Mouse (Mus musculus) C2C12 (cell line): ENCODE results near the gene Adcy9. TPM values are rescaled to one million over a fixed set of nuclear protein-coding genes. Genes with fewer than 3 reads are reported as not detected.

Experiments used
- H3K27me3 ChIP-seq: one replicate; pipeline ENCODE4 v1.6.1; 2011; ENCODE audit not compliant: control insufficient read depth, insufficient read depth, insufficient read length
- H3K36me3 ChIP-seq: one replicate; pipeline ENCODE4 v1.6.1; 2011; ENCODE audit not compliant: control insufficient read depth, insufficient read depth
- H3K4me3 ChIP-seq: one replicate; pipeline ENCODE4 v1.5.1; 2011; ENCODE audit warnings: mild to moderate bottlenecking, control low read depth; ENCODE audit not compliant: poor library complexity, insufficient read depth, severe bottlenecking
- H3K79me2 ChIP-seq: one replicate; pipeline ENCODE4 v1.6.1; 2011; ENCODE audit not compliant: control insufficient read depth, insufficient read depth
- H3K79me3 ChIP-seq: one replicate; pipeline ENCODE4 v1.6.1; 2011; ENCODE audit warnings: low read depth, control low read depth
- H3ac ChIP-seq: one replicate; pipeline ENCODE3; 2011; ENCODE audit warnings: low read depth; ENCODE audit not compliant: control insufficient read depth, insufficient read length
- CEBPB ChIP-seq: IDR thresholded peaks from one replicate; pipeline ENCODE4 v1.6.1; 2011; ENCODE audit warnings: low read depth, mild to moderate bottlenecking, control low read depth, moderate library complexity
- CTCF ChIP-seq: IDR thresholded peaks from one replicate; pipeline ENCODE4 v1.5.1; 2011; ENCODE audit not compliant: control insufficient read depth, insufficient read depth, insufficient read length
- FOSL1 ChIP-seq: IDR thresholded peaks from one replicate; pipeline ENCODE4 v1.8.0; 2011; ENCODE audit warnings: mild to moderate bottlenecking, low read length; ENCODE audit not compliant: poor library complexity, insufficient read depth, severe bottlenecking
- MAX ChIP-seq: IDR thresholded peaks from one replicate; pipeline ENCODE4 v1.6.1; 2011; ENCODE audit warnings: mild to moderate bottlenecking, control low read depth
- MYOD1 ChIP-seq: IDR thresholded peaks from one replicate; pipeline ENCODE4 v1.6.1; 2011; ENCODE audit warnings: low read depth; ENCODE audit not compliant: control insufficient read depth, insufficient read length
- MYOG ChIP-seq: IDR thresholded peaks from one replicate; pipeline ENCODE4 v1.6.1; 2011; ENCODE audit not compliant: control insufficient read depth, insufficient read length; ENCODE audit errors: extremely low read depth
- USF1 ChIP-seq: IDR thresholded peaks from one replicate; pipeline ENCODE4 v1.6.1; 2011; ENCODE audit warnings: low read depth, mild to moderate bottlenecking, control low read depth, moderate library complexity
- polyA plus RNA-seq: library from polyadenylated mRNA; unstranded; fragments of >200 nt; fragmentation: generic; extraction: Trizol; gene quantifications from one replicate; pipeline ENCODE4 v1.2.1, GENCODE M21; 2012; ENCODE audit warnings: missing spikeins

The Adcy9 gene
- polyA plus RNA-seq, 1 experiment = 2.2 TPM

DNA sequence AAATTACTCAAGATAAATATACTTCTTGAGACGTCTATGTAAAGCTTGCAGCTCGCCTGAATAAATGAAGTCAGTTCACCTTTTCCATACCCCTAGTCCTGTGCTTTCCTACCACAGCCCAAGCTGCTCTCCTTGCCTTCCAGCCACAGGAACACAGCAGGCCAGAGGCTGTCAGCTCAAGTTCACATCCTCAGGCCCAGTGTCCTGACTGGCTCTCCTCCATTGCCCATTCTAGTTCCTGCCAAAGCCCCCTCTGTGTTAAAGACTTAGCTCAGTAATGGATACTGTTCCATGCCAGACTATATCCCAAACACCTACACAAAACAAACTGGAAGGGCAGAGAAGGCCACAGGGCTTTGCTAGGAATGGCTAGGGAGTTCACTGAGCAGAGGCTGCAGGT is 12.8 kb downstream of the Adcy9 start:
- TF ChIP-seq USF1 (no peak), MYOD1 (no peak), CTCF (no peak), MYOG (no peak), CEBPB (no peak), FOSL1 (no peak), MAX (no peak)
- no peaks in the 10 kb centered on the region for H3K36me3 ChIP-seq

GRCm38 (mm10) chr16:4406706-4407105 is 13.6 kb downstream of the Adcy9 start:
- Histone ChIP-seq H3K79me3 (no peaks in the 10 kb centered on the region), H3ac (no peak overlapping the region), H3K36me3 (no peaks in the 10 kb centered on the region), H3K79me2 (no peaks in the 10 kb centered on the region), H3K4me3 (no peak overlapping the region), H3K27me3 (no peaks in the 10 kb centered on the region)
- TF ChIP-seq MYOG (no peak), MAX (no peak), CTCF (no peak), MYOD1 (no peak), FOSL1 (no peak), USF1 (no peak), CEBPB (no peak)

More for the DNA sequence above, 12.8 kb downstream of the Adcy9 start:
- H3K79me3 ChIP-seq = no peaks in the 10 kb centered on the region
- no peak overlapping the region for H3ac ChIP-seq
- H3K27me3 ChIP-seq = no peaks in the 10 kb centered on the region
- no peaks in the 10 kb centered on the region for H3K79me2 ChIP-seq
- no peak overlapping the region for H3K4me3 ChIP-seq

GRCm38 (mm10) chr16:4406047-4406586 is 14.2 kb downstream of the Adcy9 start:
- H3K4me3 ChIP-seq = no peak overlapping the region
- H3K79me2 ChIP-seq = no peaks in the 10 kb centered on the region
- H3K27me3 ChIP-seq = no peaks in the 10 kb centered on the region
- H3ac ChIP-seq = no peak overlapping the region
- no peaks in the 10 kb centered on the region for H3K79me3 ChIP-seq
- no peak for TF ChIP-seq CEBPB
- TF ChIP-seq CTCF = no peak
- TF ChIP-seq MYOG = no peak
- no peak for TF ChIP-seq MYOD1
- TF ChIP-seq MAX = no peak
- TF ChIP-seq USF1 = no peak
- no peak for TF ChIP-seq FOSL1
- H3K36me3 ChIP-seq = no peaks in the 10 kb centered on the region

- TF ChIP-seq CTCF (no peak), MYOD1 (no peak), FOSL1 (no peak), MAX (no peak), MYOG (no peak), CEBPB (no peak), USF1 (no peak)
- Histone ChIP-seq H3K79me3 (no peaks in the 10 kb centered on the region), H3K79me2 (no peaks in the 10 kb centered on the region)
These were observed 15.2 kb downstream of the Adcy9 start for GRCm38 (mm10) chr16:4404933-4405761.

DNA sequence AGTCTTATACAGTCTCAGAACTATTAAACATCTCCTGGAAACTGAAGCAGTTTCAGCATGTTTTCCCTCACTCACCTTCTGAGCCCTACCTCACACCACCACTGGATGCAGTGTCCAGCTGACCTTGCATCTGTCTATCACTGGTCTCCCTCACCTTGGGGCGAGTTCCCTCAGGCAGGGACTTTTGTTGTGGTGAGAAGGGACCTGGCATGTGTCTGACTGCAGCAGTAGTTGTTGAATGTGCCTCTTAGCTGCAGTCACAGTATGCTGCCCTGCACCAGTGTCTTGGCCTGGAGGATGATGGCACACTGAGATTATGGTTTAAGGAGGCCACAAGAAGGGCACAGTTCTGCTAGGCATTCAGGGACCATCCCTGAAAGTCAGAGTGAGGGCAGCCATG is 19.2 kb downstream of the Adcy9 start:
- no peaks in the 10 kb centered on the region for H3K27me3 ChIP-seq
- H3K4me3 ChIP-seq = no peak overlapping the region
- H3K36me3 ChIP-seq = no peaks in the 10 kb centered on the region
- TF ChIP-seq FOSL1 (no peak), MYOG (no peak), CTCF (no peak), MAX (no peak), USF1 (no peak), CEBPB (no peak), MYOD1 (no peak)
- H3K79me2 ChIP-seq = no peaks in the 10 kb centered on the region
- H3K79me3 ChIP-seq = no peaks in the 10 kb centered on the region
- H3ac ChIP-seq = no peak overlapping the region

More at GRCm38 (mm10) chr16:4404933-4405761, 15.2 kb downstream of the Adcy9 start:
- Histone ChIP-seq H3ac (no peak overlapping the region), H3K27me3 (no peaks in the 10 kb centered on the region), H3K4me3 (no peak overlapping the region), H3K36me3 (no peaks in the 10 kb centered on the region)
